Mouse (Mus musculus): ENCODE data around the gene Olfr692. TPM values are rescaled to one million over a fixed set of nuclear protein-coding genes. Genes with fewer than 3 reads are reported as not detected.

The Olfr692 gene
- polyA plus RNA-seq, 1 experiment from 2014 or later = not detected

- Histone ChIP-seq H3K4me2 (replicated peaks) (no peak within 1 kb of the TSS), H3K9me3 (no peaks in the 10 kb centered on the region), H3K27me3 (no peaks in the 10 kb centered on the region), H3K36me3 (peaks cover 41% of the 10 kb centered on the region), H3K9ac (no peak within 1 kb of the TSS), H3K27ac (no peak within 1 kb of the TSS), H3K4me1 (no peaks in the 10 kb centered on the region), H3K4me3 (no peak within 1 kb of the TSS)
- 100% methylated on average over 1 of the region's 1 CpGs for WGBS
- no peak for ATAC-seq (ENCODE audit: insufficient number of reproducible peaks, insufficient read depth, low FRiP score, low TSS enrichment)
Measured at GRCm38 (mm10) chr7:105374866-105375265, 6.8 kb downstream of the Olfr692 start, which contains the start of gene Gm5901. Gene Gm5901, plus strand, starts transcription at chr7:105375038.

GRCm38 (mm10) chr7:105380329-105380728, 12.3 kb downstream of the Olfr692 start:
- no peaks in the 10 kb centered on the region for H3K27me3 ChIP-seq
- no peak overlapping the region for H3K9ac ChIP-seq
- no peak overlapping the region for H3K4me3 ChIP-seq
- ATAC-seq (ENCODE audit: insufficient number of reproducible peaks, insufficient read depth, low FRiP score, low TSS enrichment) = no peak
- no peak overlapping the region for H3K4me2 ChIP-seq (replicated peaks)
- H3K4me1 ChIP-seq = no peaks in the 10 kb centered on the region
- WGBS = 93% methylated on average over 3 of the region's 3 CpGs
- H3K36me3 ChIP-seq = peaks cover 78% of the 10 kb centered on the region
- no peaks in the 10 kb centered on the region for H3K9me3 ChIP-seq
- no peak overlapping the region for H3K27ac ChIP-seq

- Histone ChIP-seq H3K4me2 (replicated peaks) (no peak overlapping the region), H3K4me1 (no peaks in the 10 kb centered on the region), H3K9ac (no peak overlapping the region), H3K4me3 (no peak overlapping the region), H3K9me3 (no peaks in the 10 kb centered on the region), H3K36me3 (peaks cover 68% of the 10 kb centered on the region), H3K27me3 (no peaks in the 10 kb centered on the region), H3K27ac (no peak overlapping the region)
- 89% methylated on average over 2 of the region's 2 CpGs for WGBS
- no peak for ATAC-seq (ENCODE audit: insufficient number of reproducible peaks, insufficient read depth, low FRiP score, low TSS enrichment)
Measured at GRCm38 (mm10) chr7:105387696-105388095, 19.7 kb downstream of the Olfr692 start.

- H3K9me3 ChIP-seq = no peaks in the 10 kb centered on the region
- no peaks in the 10 kb centered on the region for H3K4me1 ChIP-seq
- H3K27ac ChIP-seq = no peak overlapping the region
- no peak for ATAC-seq (ENCODE audit: insufficient number of reproducible peaks, insufficient read depth, low FRiP score, low TSS enrichment)
- no peak overlapping the region for H3K4me3 ChIP-seq
- H3K27me3 ChIP-seq = no peaks in the 10 kb centered on the region
- no peak overlapping the region for H3K4me2 ChIP-seq (replicated peaks)
- peaks cover 47% of the 10 kb centered on the region for H3K36me3 ChIP-seq
- no peak overlapping the region for H3K9ac ChIP-seq
- WGBS = 92% methylated on average over 2 of the region's 2 CpGs
Measured at GRCm38 (mm10) chr7:105390236-105390635, 22.2 kb downstream of the Olfr692 start.

GRCm38 (mm10) chr7:105394606-105395005, 26.6 kb downstream of the Olfr692 start:
- H3K4me2 ChIP-seq (replicated peaks) = no peak overlapping the region
- 55% methylated on average over 1 of the region's 1 CpGs for WGBS
- no peak overlapping the region for H3K4me3 ChIP-seq
- ATAC-seq (ENCODE audit: insufficient number of reproducible peaks, insufficient read depth, low FRiP score, low TSS enrichment) = no peak
- no peak overlapping the region for H3K27ac ChIP-seq
- H3K9me3 ChIP-seq = no peaks in the 10 kb centered on the region
- H3K27me3 ChIP-seq = no peaks in the 10 kb centered on the region
- H3K36me3 ChIP-seq = peaks cover 15% of the 10 kb centered on the region
- H3K9ac ChIP-seq = no peak overlapping the region
- peaks cover 4% of the 10 kb centered on the region; the same call in 1 of the 2 replicates for H3K4me1 ChIP-seq

GRCm38 (mm10) chr7:105395131-105395820, 27.2 kb downstream of the Olfr692 start:
- H3K27ac ChIP-seq = no peak overlapping the region
- no peak overlapping the region for H3K4me2 ChIP-seq (replicated peaks)
- no peak overlapping the region for H3K9ac ChIP-seq
- H3K27me3 ChIP-seq = no peaks in the 10 kb centered on the region
- peaks cover 10% of the 10 kb centered on the region; the same call in 1 of the 2 replicates for H3K36me3 ChIP-seq
- ATAC-seq (ENCODE audit: insufficient number of reproducible peaks, insufficient read depth, low FRiP score, low TSS enrichment) = no peak
- no peaks in the 10 kb centered on the region for H3K9me3 ChIP-seq
- no peak overlapping the region for H3K4me3 ChIP-seq
- peaks cover 4% of the 10 kb centered on the region; the same call in 1 of the 2 replicates for H3K4me1 ChIP-seq

- H3K36me3 ChIP-seq = peaks cover 10% of the 10 kb centered on the region; the same call in 1 of the 2 replicates
- H3K4me2 ChIP-seq (replicated peaks) = no peak overlapping the region
- H3K4me1 ChIP-seq = peaks cover 4% of the 10 kb centered on the region; the same call in 1 of the 2 replicates
- no peaks in the 10 kb centered on the region for H3K9me3 ChIP-seq
- H3K9ac ChIP-seq = no peak overlapping the region
- no peaks in the 10 kb centered on the region for H3K27me3 ChIP-seq
- no peak for ATAC-seq (ENCODE audit: insufficient number of reproducible peaks, insufficient read depth, low FRiP score, low TSS enrichment)
- H3K27ac ChIP-seq = no peak overlapping the region
- no peak overlapping the region for H3K4me3 ChIP-seq
Measured at GRCm38 (mm10) chr7:105396126-105396525, 28.1 kb downstream of the Olfr692 start.

GRCm38 (mm10) chr7:105399058-105399934, 31.3 kb downstream of the Olfr692 start:
- H3K4me3 ChIP-seq = peak overlapping the region; percentile 92
- WGBS = 1% methylated on average over 25 of the region's 25 CpGs
- 0 out of 2 replicates have a peak, but pooled peaks cover 7% of the 10 kb centered on the region for H3K36me3 ChIP-seq
- peak overlapping the region; percentile 80 for H3K4me2 ChIP-seq (replicated peaks)
- peaks cover 4% of the 10 kb centered on the region; the same call in 1 of the 2 replicates for H3K4me1 ChIP-seq
- H3K9me3 ChIP-seq = no peaks in the 10 kb centered on the region
- ATAC-seq (ENCODE audit: insufficient number of reproducible peaks, insufficient read depth, low FRiP score, low TSS enrichment) = peak; percentile 48
- peak overlapping the region; percentile 90 for H3K9ac ChIP-seq
- peak overlapping the region; percentile 58 for H3K27ac ChIP-seq
- H3K27me3 ChIP-seq = no peaks in the 10 kb centered on the region

GRCm38 (mm10) chr7:105399935-105400624, 32.0 kb downstream of the Olfr692 start, which contains the start of gene Fam160a2:
Gene Fam160a2, minus strand, starts transcription at chr7:105400054.
- peaks cover 4% of the 10 kb centered on the region; the same call in 1 of the 2 replicates for H3K4me1 ChIP-seq
- ATAC-seq (ENCODE audit: insufficient number of reproducible peaks, insufficient read depth, low FRiP score, low TSS enrichment) = peak; percentile 99
- H3K4me2 ChIP-seq (replicated peaks) = peak within 1 kb of the TSS; percentile 80
- H3K9ac ChIP-seq = peak within 1 kb of the TSS; percentile 90
- no peaks in the 10 kb centered on the region for H3K9me3 ChIP-seq
- H3K27me3 ChIP-seq = no peaks in the 10 kb centered on the region
- H3K36me3 ChIP-seq = 0 out of 2 replicates have a peak, but pooled peaks cover 7% of the 10 kb centered on the region
- H3K27ac ChIP-seq = peak within 1 kb of the TSS; percentile 63
- 1% methylated on average over 54 of the region's 55 CpGs for WGBS
- peak within 1 kb of the TSS; percentile 92 for H3K4me3 ChIP-seq

GRCm38 (mm10) chr7:105404268-105404667, 36.2 kb downstream of the Olfr692 start, which contains the start of gene Cnga4:
Gene Cnga4, plus strand, starts transcription at chr7:105404568.
- Histone ChIP-seq H3K9ac (no peak within 1 kb of the TSS), H3K27me3 (no peaks in the 10 kb centered on the region), H3K27ac (no peak within 1 kb of the TSS), H3K4me3 (no peak within 1 kb of the TSS), H3K4me1 (no peaks in the 10 kb centered on the region; the same call in 1 of the 2 replicates), H3K4me2 (replicated peaks) (no peak within 1 kb of the TSS), H3K9me3 (no peaks in the 10 kb centered on the region), H3K36me3 (no peaks in the 10 kb centered on the region)
- 66% methylated on average over 5 of the region's 5 CpGs for WGBS
- no peak for ATAC-seq (ENCODE audit: insufficient number of reproducible peaks, insufficient read depth, low FRiP score, low TSS enrichment)

GRCm38 (mm10) chr7:105406322-105406721, 38.3 kb downstream of the Olfr692 start:
- Histone ChIP-seq H3K4me3 (no peak overlapping the region), H3K27me3 (no peaks in the 10 kb centered on the region), H3K9ac (no peak overlapping the region), H3K9me3 (no peaks in the 10 kb centered on the region), H3K4me1 (no peaks in the 10 kb centered on the region), H3K36me3 (no peaks in the 10 kb centered on the region), H3K4me2 (replicated peaks) (no peak overlapping the region), H3K27ac (no peak overlapping the region)
- WGBS = 82% methylated on average over 1 of the region's 1 CpGs
- no peak for ATAC-seq (ENCODE audit: insufficient number of reproducible peaks, insufficient read depth, low FRiP score, low TSS enrichment)

Measured in embryonic facial prominence, embryonic 12.5 days (tissue).